Mouse (Mus musculus): ENCODE measurements around the gene Zwilch. TPM values are rescaled to one million over a fixed set of nuclear protein-coding genes. Genes with fewer than 3 reads are reported as not detected.
"Not testable (repeated sequence)": the region's sequence is repeated elsewhere in the genome, so short reads cannot be mapped to it uniquely, and the experiment has no call there.

Gene Zwilch
- polyA plus RNA-seq, 1 experiment from 2014 or later, result 31.9 TPM

GRCm38 (mm10) chr9:64174766-64175165, 1.9 kb upstream of the Zwilch start:
- H3K9ac ChIP-seq (replicated peaks; ENCODE audit: low read length), result 0 out of 2 replicates have a peak overlapping the region, but pooled peaks have one; percentile 25
- WGBS, result 79% methylated on average over 8 of the region's 8 CpGs

GRCm38 (mm10) chr9:64174341-64174740, 1.4 kb upstream of the Zwilch start:
- Histone ChIP-seq H3K9me3 (replicated peaks; ENCODE audit: control insufficient read depth, low read length) (no peaks in the 10 kb centered on the region), H3K4me1 (ENCODE audit: control insufficient read depth, insufficient read depth, low read length) (no peaks in the 10 kb centered on the region), H3K4me2 (ENCODE audit: low read depth, low read length) (peak overlapping the region; percentile 71), H3K27ac (replicated peaks; ENCODE audit: low read depth, low read length) (no peak overlapping the region), H3K4me3 (ENCODE audit: low read depth, low read length) (peak overlapping the region; percentile 71), H3K27me3 (ENCODE audit: control insufficient read depth, insufficient read depth, low read length) (no peaks in the 10 kb centered on the region), H3K9ac (replicated peaks; ENCODE audit: low read length) (peak overlapping the region; percentile 63), H3K36me3 (replicated peaks; ENCODE audit: control insufficient read depth, insufficient read depth, low read depth, low read length) (peaks cover 11% of the 10 kb centered on the region)
- no peak for ATAC-seq (replicated peaks; ENCODE audit: insufficient number of reproducible peaks, low FRiP score, low TSS enrichment, low read depth)
- no peak for DNase-seq (ENCODE audit: low spot score)

More at GRCm38 (mm10) chr9:64174766-64175165, 1.9 kb upstream of the Zwilch start:
- no peaks in the 10 kb centered on the region for H3K27me3 ChIP-seq (ENCODE audit: control insufficient read depth, insufficient read depth, low read length)
- ATAC-seq (replicated peaks; ENCODE audit: insufficient number of reproducible peaks, low FRiP score, low TSS enrichment, low read depth) (no peak), DNase-seq (ENCODE audit: low spot score) (no peak)
- H3K4me3 ChIP-seq (ENCODE audit: low read depth, low read length), result peak overlapping the region; percentile 71
- no peak overlapping the region for H3K27ac ChIP-seq (replicated peaks; ENCODE audit: low read depth, low read length)
- H3K4me1 ChIP-seq (ENCODE audit: control insufficient read depth, insufficient read depth, low read length), result no peaks in the 10 kb centered on the region
- peaks cover 11% of the 10 kb centered on the region for H3K36me3 ChIP-seq (replicated peaks; ENCODE audit: control insufficient read depth, insufficient read depth, low read depth, low read length)
- H3K4me2 ChIP-seq (ENCODE audit: low read depth, low read length), result no peak overlapping the region; the same call in 1 of the 2 replicates
- no peaks in the 10 kb centered on the region for H3K9me3 ChIP-seq (replicated peaks; ENCODE audit: control insufficient read depth, low read length)

GRCm38 (mm10) chr9:64173666-64174220, 839 bp upstream of the Zwilch start:
- peaks cover 11% of the 10 kb centered on the region for H3K36me3 ChIP-seq (replicated peaks; ENCODE audit: control insufficient read depth, insufficient read depth, low read depth, low read length)
- 0% methylated on average over 16 of the region's 16 CpGs for WGBS
- no peaks in the 10 kb centered on the region for H3K4me1 ChIP-seq (ENCODE audit: control insufficient read depth, insufficient read depth, low read length)
- H3K4me3 ChIP-seq (ENCODE audit: low read depth, low read length), result peak overlapping the region; percentile 71
- peak overlapping the region; percentile 71 for H3K4me2 ChIP-seq (ENCODE audit: low read depth, low read length)
- H3K9ac ChIP-seq (replicated peaks; ENCODE audit: low read length), result peak overlapping the region; percentile 80
- H3K27me3 ChIP-seq (ENCODE audit: control insufficient read depth, insufficient read depth, low read length), result no peaks in the 10 kb centered on the region
- H3K27ac ChIP-seq (replicated peaks; ENCODE audit: low read depth, low read length), result no peak overlapping the region
- DNase-seq (ENCODE audit: low spot score) (no peak), ATAC-seq (replicated peaks; ENCODE audit: insufficient number of reproducible peaks, low FRiP score, low TSS enrichment, low read depth) (no peak)
- H3K9me3 ChIP-seq (replicated peaks; ENCODE audit: control insufficient read depth, low read length), result no peaks in the 10 kb centered on the region

DNA sequence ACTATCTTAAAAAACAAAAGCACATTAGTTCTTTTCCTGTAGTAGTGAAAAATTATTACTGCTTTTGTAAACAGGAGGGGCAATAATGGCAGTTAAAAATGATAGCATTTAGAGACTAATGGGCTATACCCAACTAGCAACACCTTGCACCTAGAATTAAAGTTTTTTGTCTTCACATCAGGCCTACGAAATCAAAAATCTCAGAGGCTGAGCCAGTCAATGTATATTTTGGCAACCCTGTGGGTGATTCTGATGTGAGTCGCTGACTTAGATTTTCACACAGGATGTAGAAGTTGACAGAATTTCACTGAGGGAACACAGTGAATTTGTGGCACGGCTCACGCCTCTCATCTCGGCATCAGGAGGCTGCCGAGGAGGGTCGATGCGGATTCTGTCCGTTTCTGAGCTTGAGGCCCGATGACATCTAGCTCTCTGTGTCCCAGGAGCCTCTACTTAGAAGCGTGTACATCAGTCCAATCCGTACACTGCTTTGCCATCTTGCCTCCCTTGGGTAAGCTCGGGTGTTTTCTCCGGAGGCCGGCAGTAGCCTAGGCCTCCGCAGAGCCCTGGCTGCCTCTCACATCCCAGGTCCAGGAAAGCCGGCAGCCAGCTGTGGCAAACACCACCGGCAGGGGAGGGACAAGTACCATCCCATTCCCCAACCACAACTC, 624 bp downstream of the Zwilch start:
- no peaks in the 10 kb centered on the region for H3K4me1 ChIP-seq (ENCODE audit: control insufficient read depth, insufficient read depth, low read length)
- ATAC-seq (replicated peaks; ENCODE audit: insufficient number of reproducible peaks, low FRiP score, low TSS enrichment, low read depth) (no peak; the same call in 1 of the 2 replicates), DNase-seq (ENCODE audit: low spot score) (no peak)
- H3K9me3 ChIP-seq (replicated peaks; ENCODE audit: control insufficient read depth, low read length), result no peaks in the 10 kb centered on the region
- H3K27me3 ChIP-seq (ENCODE audit: control insufficient read depth, insufficient read depth, low read length), result no peaks in the 10 kb centered on the region
- peak overlapping the region; percentile 90 for H3K27ac ChIP-seq (replicated peaks; ENCODE audit: low read depth, low read length)
- peak overlapping the region; percentile 71 for H3K4me3 ChIP-seq (ENCODE audit: low read depth, low read length)
- 4% methylated on average over 18 of the region's 18 CpGs for WGBS
- H3K36me3 ChIP-seq (replicated peaks; ENCODE audit: control insufficient read depth, insufficient read depth, low read depth, low read length), result peaks cover 10% of the 10 kb centered on the region
- peak overlapping the region; percentile 69 for H3K4me2 ChIP-seq (ENCODE audit: low read depth, low read length)
- H3K9ac ChIP-seq (replicated peaks; ENCODE audit: low read length), result peak overlapping the region; percentile 80

GRCm38 (mm10) chr9:64169967-64170366, 2.9 kb downstream of the Zwilch start:
- ATAC-seq (replicated peaks; ENCODE audit: insufficient number of reproducible peaks, low FRiP score, low TSS enrichment, low read depth), result not testable (repeated sequence)
- 86% methylated on average over 3 of the region's 3 CpGs for WGBS

GRCm38 (mm10) chr9:64160471-64160870, 12.4 kb downstream of the Zwilch start:
- no peak for ATAC-seq (replicated peaks; ENCODE audit: insufficient number of reproducible peaks, low FRiP score, low TSS enrichment, low read depth)
- Histone ChIP-seq H3K4me2 (ENCODE audit: low read depth, low read length) (no peak overlapping the region), H3K4me1 (ENCODE audit: control insufficient read depth, insufficient read depth, low read length) (no peaks in the 10 kb centered on the region), H3K9ac (replicated peaks; ENCODE audit: low read length) (no peak overlapping the region), H3K36me3 (replicated peaks; ENCODE audit: control insufficient read depth, insufficient read depth, low read depth, low read length) (peaks cover 7% of the 10 kb centered on the region), H3K27ac (replicated peaks; ENCODE audit: low read depth, low read length) (no peak overlapping the region), H3K4me3 (ENCODE audit: low read depth, low read length) (no peak overlapping the region), H3K27me3 (ENCODE audit: control insufficient read depth, insufficient read depth, low read length) (no peaks in the 10 kb centered on the region), H3K9me3 (replicated peaks; ENCODE audit: control insufficient read depth, low read length) (no peaks in the 10 kb centered on the region)
- 90% methylated on average over 5 of the region's 5 CpGs for WGBS
- DNase-seq (ENCODE audit: low spot score), result no peak

More at GRCm38 (mm10) chr9:64169967-64170366, 2.9 kb downstream of the Zwilch start:
- H3K9me3 ChIP-seq (replicated peaks; ENCODE audit: control insufficient read depth, low read length); H3K4me1 ChIP-seq (ENCODE audit: control insufficient read depth, insufficient read depth, low read length); H3K27me3 ChIP-seq (ENCODE audit: control insufficient read depth, insufficient read depth, low read length); H3K36me3 ChIP-seq (replicated peaks; ENCODE audit: control insufficient read depth, insufficient read depth, low read depth, low read length); H3K4me3 ChIP-seq (ENCODE audit: low read depth, low read length); H3K27ac ChIP-seq (replicated peaks; ENCODE audit: low read depth, low read length); H3K9ac ChIP-seq (replicated peaks; ENCODE audit: low read length); DNase-seq (ENCODE audit: low spot score); H3K4me2 ChIP-seq (ENCODE audit: low read depth, low read length): not testable (repeated sequence)

DNA sequence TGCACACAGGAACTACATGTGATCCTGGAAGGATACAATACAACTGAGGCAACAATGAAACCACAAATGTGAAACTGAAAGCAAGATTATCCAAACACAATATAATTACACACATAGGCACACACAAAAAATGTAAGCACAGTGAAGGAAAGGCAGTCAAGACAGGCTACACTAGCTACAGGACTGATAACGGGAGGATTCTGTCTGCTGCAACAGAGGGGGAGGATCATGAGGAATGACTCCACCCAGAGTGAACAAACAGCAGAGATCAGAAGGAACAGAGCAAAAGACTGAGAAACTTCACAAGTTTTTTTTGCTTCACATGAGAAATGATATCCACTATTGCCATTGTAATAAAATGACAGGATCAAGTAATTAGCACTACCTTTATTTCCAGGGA, 16.3 kb downstream of the Zwilch start:
- no peak for ATAC-seq (replicated peaks; ENCODE audit: insufficient number of reproducible peaks, low FRiP score, low TSS enrichment, low read depth)
- no peak overlapping the region for H3K4me3 ChIP-seq (ENCODE audit: low read depth, low read length)

DNA sequence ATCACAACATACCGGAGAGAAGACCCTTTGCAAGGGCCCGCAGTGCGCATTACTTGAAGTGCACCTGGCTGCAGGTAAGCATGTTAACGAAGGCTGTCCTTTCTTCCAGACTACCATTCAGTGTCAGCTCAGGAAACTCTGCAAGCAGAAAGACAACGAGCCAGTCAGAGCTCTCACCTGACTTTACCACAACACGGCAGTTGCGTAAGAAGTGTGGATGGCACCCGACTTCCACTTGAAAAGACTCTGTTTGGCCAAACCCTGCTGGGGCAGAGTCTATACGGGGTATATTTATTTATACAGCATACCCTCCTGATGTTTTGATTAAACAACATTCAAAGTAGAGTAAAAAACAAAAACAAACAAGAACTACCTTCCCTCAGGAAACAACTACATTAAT, 33.0 kb downstream of the Zwilch start:
- Histone ChIP-seq H3K4me3 (ENCODE audit: low read depth, low read length) (no peak overlapping the region), H3K36me3 (replicated peaks; ENCODE audit: control insufficient read depth, insufficient read depth, low read depth, low read length) (no peaks in the 10 kb centered on the region; the same call in 1 of the 2 replicates), H3K27ac (replicated peaks; ENCODE audit: low read depth, low read length) (no peak overlapping the region), H3K27me3 (ENCODE audit: control insufficient read depth, insufficient read depth, low read length) (no peaks in the 10 kb centered on the region), H3K9me3 (replicated peaks; ENCODE audit: control insufficient read depth, low read length) (no peaks in the 10 kb centered on the region), H3K4me1 (ENCODE audit: control insufficient read depth, insufficient read depth, low read length) (no peaks in the 10 kb centered on the region), H3K4me2 (ENCODE audit: low read depth, low read length) (no peak overlapping the region), H3K9ac (replicated peaks; ENCODE audit: low read length) (no peak overlapping the region)
- DNase-seq (ENCODE audit: low spot score), result no peak
- no peak for ATAC-seq (replicated peaks; ENCODE audit: insufficient number of reproducible peaks, low FRiP score, low TSS enrichment, low read depth)
- 92% methylated on average over 9 of the region's 9 CpGs for WGBS

More for the DNA sequence above, 16.3 kb downstream of the Zwilch start:
- Histone ChIP-seq H3K27ac (replicated peaks; ENCODE audit: low read depth, low read length) (no peak overlapping the region), H3K4me1 (ENCODE audit: control insufficient read depth, insufficient read depth, low read length) (no peaks in the 10 kb centered on the region), H3K9me3 (replicated peaks; ENCODE audit: control insufficient read depth, low read length) (no peaks in the 10 kb centered on the region), H3K36me3 (replicated peaks; ENCODE audit: control insufficient read depth, insufficient read depth, low read depth, low read length) (peaks cover 11% of the 10 kb centered on the region), H3K27me3 (ENCODE audit: control insufficient read depth, insufficient read depth, low read length) (no peaks in the 10 kb centered on the region), H3K4me2 (ENCODE audit: low read depth, low read length) (no peak overlapping the region), H3K9ac (replicated peaks; ENCODE audit: low read length) (no peak overlapping the region)
- 92% methylated on average over 1 of the region's 1 CpGs for WGBS
- no peak for DNase-seq (ENCODE audit: low spot score)

All from embryonic facial prominence, embryonic 11.5 days (tissue).